Mouse (Mus musculus) brain, embryonic 14.5 days (tissue): ENCODE measurements around the gene Tln1. TPM values are rescaled to one million over a fixed set of nuclear protein-coding genes. Genes with fewer than 3 reads are reported as not detected.
A peak's percentile ranks its signal among the peaks of the same experiment; 100 is the strongest.

Source experiments
- DNase-seq: peaks from one replicate; pipeline ENCODE4 v3.0.0-alpha.2; 2011; ENCODE audit warnings: low read depth
- CTCF ChIP-seq: fragments of 200-500 bp; IDR thresholded peaks from 2 replicates; pipeline ENCODE4 v1.5.1; 2012; ENCODE audit warnings: inconsistent platforms, mild to moderate bottlenecking, moderate library complexity, borderline replicate concordance; ENCODE audit not compliant: insufficient read depth, insufficient read length; ENCODE audit errors: extremely low read depth
- POLR2A ChIP-seq: fragments of 200-500 bp; IDR thresholded peaks from 2 replicates; pipeline ENCODE4 v1.6.1; 2012; ENCODE audit warnings: mild to moderate bottlenecking, inconsistent platforms, borderline replicate concordance; ENCODE audit not compliant: poor library complexity, insufficient read depth, insufficient read length, severe bottlenecking; ENCODE audit errors: extremely low read depth
- polyA plus RNA-seq: library from polyadenylated mRNA; depleted of rRNA; stranded (reverse); fragments of >200 nt; gene quantifications from 2 replicates; pipeline ENCODE4 v1.2.3, GENCODE M21; 2012

The Tln1 gene
- polyA plus RNA-seq, 1 experiment = 53.6 TPM

DNA sequence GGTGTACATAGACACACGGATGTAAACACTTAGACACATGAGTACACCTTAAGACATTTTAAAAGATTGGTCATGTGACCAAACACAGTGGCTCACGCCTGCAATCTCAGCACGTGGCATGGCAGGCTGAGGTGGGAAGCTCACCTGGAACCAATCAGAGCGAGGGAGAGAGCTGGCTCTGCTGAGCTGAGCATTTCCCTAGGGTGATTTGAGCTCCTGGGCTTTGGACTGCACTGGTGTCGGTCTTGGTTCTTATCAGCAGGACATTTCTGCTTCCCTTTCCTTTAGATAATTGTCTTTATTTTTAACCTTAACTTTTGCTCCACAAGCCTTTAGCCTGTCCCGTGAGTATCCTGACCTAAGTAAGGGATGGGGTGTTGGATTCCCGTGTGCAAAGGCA, 25.2 kb upstream of the Tln1 start:
- TF ChIP-seq POLR2A = no peak
- no peak for TF ChIP-seq CTCF
- no peak for DNase-seq

DNA sequence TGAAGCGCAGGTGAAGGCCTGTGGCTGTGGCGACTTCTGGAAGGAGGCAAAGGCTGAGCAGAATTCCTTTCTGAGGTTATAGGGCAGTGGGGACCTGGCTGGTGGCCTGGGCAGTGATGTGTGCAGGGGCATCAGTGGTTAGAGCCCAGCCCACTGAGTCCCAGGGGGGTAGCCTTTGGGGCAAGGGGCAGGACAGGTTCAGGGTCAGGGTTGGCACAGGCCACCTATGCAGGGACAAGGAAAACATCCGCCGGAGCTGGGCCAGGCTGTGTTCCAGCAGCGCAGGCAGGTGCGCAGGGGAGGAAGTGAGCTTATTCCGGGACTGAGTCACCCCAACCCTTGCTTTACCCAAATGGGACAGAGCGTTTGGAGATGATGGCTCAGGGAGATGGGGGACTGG, 23.9 kb upstream of the Tln1 start:
- no peak for TF ChIP-seq CTCF
- TF ChIP-seq POLR2A = no peak
- DNase-seq = no peak

DNA sequence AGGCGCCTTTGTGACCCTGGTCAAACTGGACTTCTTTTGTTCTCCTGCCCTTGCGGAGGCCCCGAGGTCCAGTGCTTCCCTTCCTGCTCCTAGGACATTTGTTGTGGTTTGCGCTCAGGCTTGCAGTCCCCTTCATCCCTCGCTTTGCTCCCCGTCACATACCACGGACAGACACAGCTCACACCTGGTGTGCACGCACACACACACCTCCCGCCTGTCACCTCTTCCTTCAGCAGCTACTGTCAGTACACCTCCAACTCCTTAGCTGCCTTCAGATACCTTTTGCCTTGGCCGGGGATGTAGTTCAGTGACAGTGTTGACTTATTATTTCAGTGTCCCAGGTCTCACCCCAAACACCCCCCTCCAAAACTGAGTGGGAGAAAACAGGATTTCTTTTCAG, 23.2 kb upstream of the Tln1 start:
- TF ChIP-seq CTCF (no peak), POLR2A (no peak)
- DNase-seq = no peak

DNA sequence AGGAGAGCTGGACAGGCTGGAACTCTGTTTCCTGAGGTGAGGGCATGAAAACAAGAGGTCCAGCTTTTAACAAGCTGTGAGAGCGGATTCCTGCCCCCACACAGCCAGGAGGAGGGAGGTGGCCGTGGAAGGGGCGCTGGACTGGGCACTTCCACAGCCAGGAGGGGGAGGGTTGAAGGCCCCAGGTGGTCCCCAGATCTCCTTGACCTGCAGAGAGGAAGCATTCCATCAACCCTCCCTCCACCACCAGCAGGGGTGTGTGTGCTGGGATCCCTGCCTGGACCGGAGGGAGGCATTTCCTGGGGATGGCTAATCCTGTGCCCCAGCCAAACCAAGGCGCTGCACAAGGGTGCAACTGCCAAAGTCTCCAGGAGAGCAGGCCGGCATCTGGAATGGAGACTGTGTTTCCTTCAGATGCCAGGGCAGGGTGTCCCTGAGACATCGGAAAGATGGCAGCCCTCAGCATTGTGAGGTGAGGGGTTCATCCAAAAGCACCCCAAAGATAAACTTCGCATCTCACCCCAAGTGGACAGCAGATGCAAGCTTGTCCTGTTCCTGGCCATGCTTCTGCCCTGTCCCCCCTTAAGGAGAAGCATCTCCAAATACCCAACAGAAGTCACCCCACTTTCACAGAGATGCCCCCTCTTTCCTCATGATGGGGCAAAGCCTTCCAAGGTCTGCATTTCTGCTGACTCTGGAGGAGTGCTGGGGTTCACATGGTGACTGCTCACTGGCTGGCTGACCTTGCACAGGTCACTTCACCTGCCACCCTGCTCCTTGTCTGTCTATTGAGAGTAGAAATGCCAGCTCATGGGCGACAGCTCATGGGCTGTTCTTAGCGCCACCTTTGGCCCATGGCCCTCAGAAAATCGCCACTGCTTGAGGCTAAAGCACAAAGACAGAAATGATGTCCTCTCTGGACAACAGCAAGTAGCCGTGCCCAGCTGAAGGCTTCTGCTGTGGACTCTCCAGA, 22.2 kb upstream of the Tln1 start, which contains the start of gene Msmp:
Gene Msmp (minus strand): TSS at position 51 of the 973 bp plus-strand sequence.
- TF ChIP-seq CTCF = no peak
- TF ChIP-seq POLR2A = no peak

DNA sequence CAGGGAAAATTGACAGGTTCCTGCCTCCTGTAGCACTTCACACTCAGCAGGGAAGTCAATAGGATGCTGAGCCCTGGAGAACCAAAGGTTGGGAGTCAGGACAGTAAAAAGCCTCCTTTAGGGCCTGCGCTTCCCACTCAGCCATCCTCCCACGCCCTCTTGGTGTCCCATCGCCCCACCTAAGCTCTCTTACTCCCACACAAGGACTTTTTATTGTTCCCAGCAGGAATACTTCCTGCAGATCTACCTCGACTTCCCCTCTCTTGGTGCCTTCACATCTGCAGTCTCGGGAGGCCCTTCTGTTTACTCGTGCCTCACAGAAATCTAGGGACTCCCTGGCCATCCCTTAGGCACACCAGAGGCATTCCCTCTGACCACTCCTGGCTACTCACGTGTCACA, 20.9 kb upstream of the Tln1 start:
- DNase-seq = no peak
- no peak for TF ChIP-seq CTCF
- no peak for TF ChIP-seq POLR2A

More for the DNA sequence above, 22.2 kb upstream of the Tln1 start, which contains the start of gene Msmp:
- DNase-seq = no peak

DNA sequence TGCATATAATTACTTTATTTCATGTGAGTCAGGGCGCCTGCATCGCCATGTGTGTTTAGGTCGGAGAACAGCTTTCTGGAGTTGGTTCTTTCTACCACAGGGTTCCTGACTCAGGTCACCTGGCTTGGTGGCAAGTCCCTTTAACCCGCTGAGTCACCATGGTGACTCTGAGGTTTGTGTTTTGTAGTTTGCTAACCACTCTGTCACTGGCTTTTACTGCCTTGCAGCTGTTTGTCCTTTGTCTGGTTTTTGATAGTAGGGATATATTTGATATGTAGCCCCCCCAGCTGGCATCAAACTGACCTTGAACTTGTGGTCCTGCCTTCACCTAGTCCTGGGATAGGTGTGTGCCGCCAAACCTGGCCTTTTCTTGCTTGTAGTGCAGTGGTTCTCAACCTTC, 19.8 kb upstream of the Tln1 start:
- no peak for TF ChIP-seq CTCF
- TF ChIP-seq POLR2A = no peak
- no peak for DNase-seq

DNA sequence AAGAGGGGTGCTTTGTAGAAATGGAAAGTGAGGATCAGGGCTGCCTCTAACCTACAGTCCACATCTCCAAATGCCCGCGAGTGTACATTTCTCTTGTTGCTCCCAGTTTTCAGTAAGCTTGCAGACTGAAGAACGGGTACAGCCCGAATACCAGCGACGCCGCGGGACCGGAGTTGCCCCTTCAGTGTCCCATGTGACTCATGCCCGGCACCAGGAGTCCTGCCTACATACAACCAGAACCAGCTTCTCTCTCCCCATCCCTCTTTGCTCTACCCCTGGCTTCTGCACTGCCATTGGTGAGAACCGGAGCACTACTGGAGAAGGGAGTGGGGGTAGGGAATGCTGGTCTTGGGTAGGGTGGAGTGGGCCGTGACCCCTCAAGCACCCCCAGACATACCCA, 18.9 kb upstream of the Tln1 start:
- no peak for DNase-seq
- TF ChIP-seq POLR2A (no peak), CTCF (no peak)

DNA sequence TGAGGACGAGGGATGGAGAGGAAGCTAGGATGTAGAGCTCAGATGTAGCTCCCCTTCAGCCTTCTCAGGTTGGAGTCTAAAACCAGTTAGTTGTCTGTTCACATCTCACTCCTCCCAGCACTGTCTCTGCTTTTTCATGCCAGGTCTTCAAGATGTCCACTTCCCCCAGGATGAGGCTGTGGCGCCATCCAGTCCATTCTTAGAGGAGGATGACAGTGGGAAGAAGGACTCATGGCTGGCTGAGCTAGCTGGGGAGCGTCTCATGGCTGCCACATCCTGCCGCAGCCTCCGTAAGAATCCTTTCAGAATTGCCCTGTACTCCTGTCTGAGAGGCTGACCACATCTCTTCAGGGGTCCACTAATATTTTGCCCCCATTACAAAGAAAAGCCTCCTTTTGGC, 18.2 kb upstream of the Tln1 start:
- no peak for TF ChIP-seq POLR2A
- TF ChIP-seq CTCF = no peak
- DNase-seq = no peak

DNA sequence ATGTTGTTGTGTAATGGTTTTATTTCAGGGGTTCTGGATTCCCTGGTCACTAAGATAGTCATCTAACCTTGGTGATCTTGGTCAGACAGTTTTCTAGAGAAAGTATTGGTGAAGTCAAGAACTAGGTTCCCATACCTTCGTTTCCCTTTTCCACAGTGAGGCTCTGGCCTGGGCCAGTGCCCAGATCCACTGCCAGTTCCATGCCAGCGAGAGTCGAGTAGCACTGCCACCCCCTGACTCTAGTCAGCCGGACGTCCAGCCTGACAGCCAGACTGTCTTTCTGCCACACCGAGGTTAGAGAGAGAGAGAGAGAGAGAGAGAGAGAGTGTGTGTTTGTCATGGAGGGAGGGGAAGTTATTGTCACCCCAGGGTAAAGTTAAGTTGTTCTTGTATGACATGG, 17.2 kb upstream of the Tln1 start:
- TF ChIP-seq CTCF (no peak), POLR2A (no peak)
- no peak for DNase-seq

DNA sequence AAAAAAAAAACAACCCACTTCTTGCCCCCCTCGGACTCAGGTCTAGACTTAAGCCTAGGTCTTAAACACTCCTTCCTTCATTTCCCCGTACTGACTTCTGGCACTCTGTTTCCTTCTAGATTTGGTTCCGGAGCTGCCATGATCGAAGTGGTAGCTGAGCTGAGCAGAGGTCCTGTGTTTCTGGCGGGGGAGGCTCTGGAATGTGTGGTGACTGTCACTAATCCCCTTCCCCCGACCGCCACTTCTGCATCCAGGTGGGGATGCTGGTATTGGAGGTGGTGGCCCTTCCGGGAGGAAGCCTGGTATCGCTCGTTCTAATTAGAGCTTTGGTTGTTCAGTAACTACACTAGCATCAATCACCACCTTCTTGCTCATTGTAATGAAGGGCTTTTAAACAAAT, 16.8 kb upstream of the Tln1 start:
- TF ChIP-seq POLR2A (no peak), CTCF (no peak)
- DNase-seq = no peak

DNA sequence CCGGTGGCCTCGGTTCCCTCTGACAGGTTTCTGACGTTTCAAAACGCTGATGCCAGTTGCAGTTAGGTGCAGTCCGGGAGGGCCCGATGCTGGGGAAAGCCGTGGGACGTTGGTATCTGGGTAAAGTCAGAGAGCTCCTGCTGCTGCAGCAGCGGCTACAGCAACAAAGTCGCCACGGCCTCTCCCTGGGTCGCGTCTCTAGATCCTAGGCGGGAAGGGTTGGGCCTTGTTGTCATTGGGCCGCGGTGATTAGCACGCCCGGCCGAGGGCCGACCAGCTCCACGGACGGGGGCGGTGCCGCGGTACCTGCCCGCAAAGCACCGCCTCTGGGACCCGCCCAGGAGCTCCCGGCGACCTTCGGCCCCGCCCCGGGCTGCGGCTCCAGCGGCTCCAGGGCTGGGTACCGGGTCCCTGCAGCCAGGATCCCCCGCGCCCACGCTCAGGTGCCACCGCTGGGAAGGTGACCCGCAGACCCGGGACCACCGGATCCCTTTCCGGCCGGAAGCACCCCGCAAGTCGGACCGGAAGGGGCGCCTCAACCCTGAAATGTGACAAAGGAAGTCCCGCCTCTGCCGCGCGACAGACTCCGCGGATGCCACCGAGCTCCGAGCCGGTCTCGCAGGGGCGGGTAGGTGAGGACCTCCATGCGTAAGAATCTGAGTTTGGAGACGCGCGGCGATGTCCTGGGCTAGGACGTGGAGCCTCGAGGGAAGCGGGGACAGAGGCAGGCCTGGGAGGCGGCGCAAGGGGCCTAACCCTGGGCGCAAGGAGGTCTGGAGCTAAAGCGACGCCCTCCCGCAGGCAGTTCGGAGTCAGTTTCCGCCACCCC, 16.1 kb upstream of the Tln1 start, which contains the start of the genes Rgp1 and Gba2:
Gene Rgp1 (plus strand): TSS at position 340 of the 829 bp plus-strand sequence.
Gene Gba2 (minus strand): TSS at position 498 of the 829 bp plus-strand sequence.
- DNase-seq = peak; percentile 91
- peak; percentile 5; the same call in 1 of the 2 replicates for TF ChIP-seq CTCF
- peak; percentile 52; the same call in 1 of the 2 replicates for TF ChIP-seq POLR2A

DNA sequence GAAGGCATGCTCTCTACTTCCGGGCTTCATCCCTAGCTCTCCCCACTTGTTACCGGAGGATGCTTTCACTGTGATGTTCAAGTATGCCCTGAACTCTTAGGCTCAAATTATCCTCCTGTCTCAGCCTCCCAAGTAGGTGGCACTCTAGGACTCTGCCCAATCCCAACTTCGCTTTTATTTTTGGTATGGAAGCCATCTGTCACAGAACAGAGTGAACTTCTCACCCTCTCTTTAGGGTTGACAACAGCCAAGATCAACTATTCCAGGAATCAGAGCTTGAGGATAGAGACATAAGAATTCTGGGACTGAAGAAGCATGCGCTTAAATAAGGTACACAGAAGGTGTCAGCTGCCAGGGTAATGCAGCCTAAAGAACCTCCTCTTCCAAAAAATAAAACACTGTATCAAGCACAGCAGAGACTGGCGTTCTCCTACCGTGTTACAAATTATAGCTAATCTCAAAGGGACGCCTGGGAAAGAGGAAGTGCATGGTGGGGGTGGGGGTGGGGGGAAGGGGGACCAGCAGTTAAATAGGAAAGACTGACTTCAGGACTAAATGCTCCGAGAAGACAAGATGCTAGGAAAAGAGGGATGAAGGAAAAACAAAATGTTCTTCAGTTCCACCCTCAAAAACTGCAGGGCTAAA, 14.9 kb upstream of the Tln1 start:
- DNase-seq = no peak
- TF ChIP-seq POLR2A (no peak), CTCF (no peak)
